Mouse (Mus musculus) ES-E14 (cell line): ENCODE data around the gene Gng10. TPM values are rescaled to one million over a fixed set of nuclear protein-coding genes. Genes with fewer than 3 reads are reported as not detected.

Source experiments
- DNase-seq: peaks from one replicate; pipeline ENCODE4 v3.0.0-alpha.2; 2013; ENCODE audit warnings: low read depth, low spot score
- H3K27ac ChIP-seq: 2 replicates; pipeline ENCODE4 v1.5.1; 2012; ENCODE audit warnings: low read depth, mild to moderate bottlenecking, low read length, moderate library complexity, mixed read lengths; ENCODE audit not compliant: poor library complexity, insufficient read depth, severe bottlenecking
- H3K36me3 ChIP-seq: 2 replicates; pipeline ENCODE4 v1.6.1; 2012; ENCODE audit warnings: mild to moderate bottlenecking, low read length, moderate library complexity, mixed read lengths; ENCODE audit not compliant: control insufficient read depth, poor library complexity, insufficient read depth, severe bottlenecking
- H3K4me1 ChIP-seq, 2 experiments: fragments of 150-350 bp in 1 of 2; sonication (generic) in 1 of 2; 2 replicates each; pipeline ENCODE4 v1.6.1; 2012; ENCODE audit warnings: low read length in 2 of 2, mild to moderate bottlenecking in 1 of 2, mixed read lengths in 1 of 2; ENCODE audit not compliant: control insufficient read depth in 2 of 2, insufficient read depth in 2 of 2, poor library complexity in 1 of 2
- H3K4me3 ChIP-seq, 2 experiments: fragments of 150-350 bp in 1 of 2; sonication (generic) in 1 of 2; 2 replicates each; pipeline ENCODE4 v1.5.1; 2012; ENCODE audit warnings: low read length in 2 of 2, low read depth in 1 of 2, mild to moderate bottlenecking in 1 of 2, mixed read lengths in 1 of 2; ENCODE audit not compliant: insufficient read depth in 1 of 2, poor library complexity in 1 of 2, severe bottlenecking in 1 of 2
- H3K9ac ChIP-seq: 2 replicates; pipeline ENCODE4 v1.6.1; 2012; ENCODE audit warnings: low read depth, mild to moderate bottlenecking, low read length, mixed read lengths; ENCODE audit not compliant: poor library complexity, insufficient read depth, severe bottlenecking
- H3K9me3 ChIP-seq: fragments of 150-350 bp; sonication (generic); 2 replicates; pipeline ENCODE4 v1.6.1; 2012; ENCODE audit warnings: low read depth, mild to moderate bottlenecking, low read length; ENCODE audit not compliant: control insufficient read depth, insufficient read depth
- CHD2 ChIP-seq: IDR thresholded peaks from 2 replicates; pipeline ENCODE4 v1.6.1; 2014; ENCODE audit warnings: mild to moderate bottlenecking, low read depth, low read length, inconsistent platforms
- HCFC1 ChIP-seq: IDR thresholded peaks from 2 replicates; pipeline ENCODE4 v1.6.1; 2012; ENCODE audit warnings: low read length, inconsistent platforms, borderline replicate concordance; ENCODE audit not compliant: insufficient read depth
- MAFK ChIP-seq: IDR thresholded peaks from 2 replicates; pipeline ENCODE4 v1.6.1; 2014; ENCODE audit warnings: mild to moderate bottlenecking, low read depth, low read length, inconsistent platforms; ENCODE audit not compliant: insufficient read depth
- ZC3H11A ChIP-seq: IDR thresholded peaks from 2 replicates; pipeline ENCODE4 v1.6.1; 2012; ENCODE audit warnings: low read depth, mild to moderate bottlenecking, inconsistent platforms, low read length, borderline replicate concordance
- ZNF384 ChIP-seq: IDR thresholded peaks from 2 replicates; pipeline ENCODE4 v1.6.1; 2012; ENCODE audit warnings: low read depth, low read length, inconsistent platforms
- in situ Hi-C, 2 experiments: fragments of 600-800 bp; cut with MboI; formaldehyde crosslinking; loops; one replicate each; pipeline ENCODE4 v1.15.1; 2025; ENCODE audit warnings: low sequenced_read_pairs in 2 of 2, inconsistent platforms in 1 of 2; ENCODE audit not compliant: unreplicated experiment in 2 of 2
- total RNA-seq: library from RNA; depleted of rRNA; stranded (reverse); fragments of 300-350 nt; gene quantifications from 2 replicates; pipeline ENCODE4 v1.2.3, GENCODE M21; 2012; rRNA removed

The Gng10 gene
- 12.6 and 25.3 TPM in 2 replicates for total RNA-seq

- DNase-seq = no peak
- Histone ChIP-seq H3K27ac (no peak within 1 kb of the TSS), H3K9ac (peak within 1 kb of the TSS; percentile 68), H3K4me1 (peaks cover 3 to 5% of the 10 kb centered on the region in 2 experiments; a peak in 2 of 4 replicates), H3K4me3 (peak within 1 kb of the TSS; percentile 67 to 70), H3K9me3 (no peaks in the 10 kb centered on the region), H3K36me3 (no peaks in the 10 kb centered on the region)
- TF ChIP-seq CHD2 (no peak), ZC3H11A (no peak), HCFC1 (no peak), MAFK (no peak), ZNF384 (no peak)
- in situ Hi-C loops = no loop called here
Measured at GRCm38 (mm10) chr4:59034918-59035785, at the start of gene Gng10. Gng10 (plus strand) TSS chr4:59035088.

- no peak overlapping the region for H3K9ac ChIP-seq
- TF ChIP-seq MAFK (no peak), ZC3H11A (peak; percentile 17; the same call in 1 of the 2 replicates)
- peaks cover 0 to 13% of the 10 kb centered on the region in 2 experiments; a peak in 3 of 4 replicates for H3K4me1 ChIP-seq
- in situ Hi-C loops = no loop called here
- no peak overlapping the region for H3K4me3 ChIP-seq
- no peaks in the 10 kb centered on the region for H3K9me3 ChIP-seq
- peak; percentile 95 for DNase-seq
- H3K27ac ChIP-seq = no peak overlapping the region
- peaks cover 5% of the 10 kb centered on the region; the same call in 1 of the 2 replicates for H3K36me3 ChIP-seq
Measured at GRCm38 (mm10) chr4:58985157-58985648, 49.7 kb upstream of the Gng10 start.

GRCm38 (mm10) chr4:58986540-58987190, 48.2 kb upstream of the Gng10 start, which contains the start of gene Ptgr1:
Ptgr1 (minus strand) TSS chr4:58987119.
- Histone ChIP-seq H3K27ac (no peak within 1 kb of the TSS), H3K9me3 (no peaks in the 10 kb centered on the region), H3K4me1 (peaks cover 0 to 13% of the 10 kb centered on the region in 2 experiments; a peak in 3 of 4 replicates), H3K36me3 (0 out of 2 replicates have a peak, but pooled peaks cover 2% of the 10 kb centered on the region), H3K9ac (peak within 1 kb of the TSS; percentile 52), H3K4me3 (peak within 1 kb of the TSS; percentile 57 to 73)
- DNase-seq = peak; percentile 83
- in situ Hi-C loops = no loop called here
- TF ChIP-seq ZC3H11A = no peak
- TF ChIP-seq CHD2 = no peak
- no peak for TF ChIP-seq HCFC1

GRCm38 (mm10) chr4:58989303-58989898, 45.5 kb upstream of the Gng10 start:
- in situ Hi-C loops = no loop called here

More at GRCm38 (mm10) chr4:58989303-58989898, 45.5 kb upstream of the Gng10 start:
- no peaks in the 10 kb centered on the region for H3K9me3 ChIP-seq
- no peak overlapping the region for H3K4me3 ChIP-seq
- H3K4me1 ChIP-seq = peaks cover 0 to 14% of the 10 kb centered on the region in 2 experiments; a peak in 3 of 4 replicates
- no peak for TF ChIP-seq MAFK
- TF ChIP-seq HCFC1 = no peak
- no peak for TF ChIP-seq CHD2
- no peak for TF ChIP-seq ZC3H11A
- no peak for TF ChIP-seq ZNF384
- no peaks in the 10 kb centered on the region for H3K36me3 ChIP-seq
- no peak overlapping the region for H3K9ac ChIP-seq
- no peak for DNase-seq
- H3K27ac ChIP-seq = no peak overlapping the region
